Mouse (Mus musculus) heart, postnatal 14 days (tissue): ENCODE measurements around the gene Dnm3. TPM values are rescaled to one million over a fixed set of nuclear protein-coding genes. Genes with fewer than 3 reads are reported as not detected.
A peak's percentile ranks its signal among the peaks of the same experiment; 100 is the strongest.

Experiments
- DNase-seq, 2 experiments: peaks; one replicate each; pipeline ENCODE4 v3.0.0; 2021 to 2022
- intact Hi-C: fragments of 180-260 bp; cut with DNase I; formaldehyde crosslinking; loops from one replicate; pipeline ENCODE4 v1.15.1; 2025
- total RNA-seq, 2 experiments: library from RNA; stranded (reverse); gene quantifications; 2 replicates each; pipeline ENCODE4 v1.2.3; 2021

The Dnm3 gene
- total RNA-seq, 2 experiments from 2014 or later, result 11.1 to 14.9 TPM

DNA sequence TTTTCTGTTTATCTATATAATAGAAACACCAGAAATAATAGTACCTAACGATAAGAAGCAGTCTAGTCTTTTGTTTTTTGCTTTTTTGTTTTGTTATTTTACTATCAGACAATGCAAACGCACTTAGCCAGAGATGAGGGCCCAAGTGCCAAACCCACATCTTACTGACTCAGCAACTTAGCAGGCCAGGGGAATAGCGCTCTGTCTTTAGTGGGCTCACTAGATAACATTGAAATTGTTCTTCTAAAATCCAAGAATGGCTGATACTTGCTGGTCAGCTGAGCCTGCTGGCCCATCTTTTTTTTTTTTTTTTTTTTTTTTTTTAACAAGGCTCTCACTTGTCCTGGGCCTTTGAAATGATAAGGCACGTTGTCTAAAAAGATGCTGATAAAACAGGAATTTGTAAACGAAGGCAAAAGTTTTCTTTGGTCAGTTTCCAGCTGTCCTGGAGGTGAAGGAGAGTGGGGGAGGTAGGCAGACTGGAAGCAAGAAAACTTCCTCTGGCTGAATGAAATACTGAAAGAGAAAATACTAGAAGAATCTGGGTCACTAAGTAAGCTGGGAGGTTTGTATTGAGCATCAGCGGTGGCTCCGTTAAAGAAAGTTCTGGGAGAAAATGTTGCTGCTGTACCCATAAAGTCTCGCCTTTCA is 259.2 kb downstream of the Dnm3 start:
- intact Hi-C loops, result loop anchor here (5.0 kb wide), 2 partner anchors 36 to 211 kb away; no protein-coding TSS in a partner anchor
- no peak for DNase-seq

DNA sequence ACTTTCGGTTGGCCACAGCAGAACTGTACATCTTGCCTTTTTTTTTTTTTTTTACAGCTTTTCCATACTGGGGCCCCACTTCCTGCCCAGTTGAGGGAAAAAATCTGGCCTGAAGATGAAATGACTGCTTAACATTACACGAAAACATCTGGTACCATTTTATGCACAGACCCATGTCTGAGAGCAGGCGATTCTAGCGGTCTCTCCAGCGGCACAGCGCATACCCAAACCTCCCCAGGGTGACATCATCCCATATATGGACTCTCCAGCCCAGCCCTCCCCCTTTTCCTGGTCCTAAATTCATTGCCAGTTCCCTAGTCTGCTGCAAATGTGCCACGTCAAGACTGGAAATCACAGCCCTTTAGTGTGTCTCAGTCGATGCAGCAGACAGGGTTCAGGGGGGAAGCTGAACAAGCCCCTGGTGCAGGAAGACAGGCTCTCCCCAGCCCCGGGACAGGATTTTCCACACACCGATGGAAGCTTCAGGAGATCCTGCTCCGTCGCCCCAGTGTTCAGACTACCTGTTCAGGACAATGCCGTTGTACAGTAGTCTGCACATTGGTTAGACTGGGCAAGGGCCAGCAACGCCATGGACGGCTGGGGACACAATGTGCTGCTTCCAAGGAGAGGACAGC is 260.4 kb downstream of the Dnm3 start:
- intact Hi-C loops, result loop anchor here (5.0 kb wide), 2 partner anchors 35 to 210 kb away; no protein-coding TSS in a partner anchor
- DNase-seq, result peak; percentile 63 to 66

DNA sequence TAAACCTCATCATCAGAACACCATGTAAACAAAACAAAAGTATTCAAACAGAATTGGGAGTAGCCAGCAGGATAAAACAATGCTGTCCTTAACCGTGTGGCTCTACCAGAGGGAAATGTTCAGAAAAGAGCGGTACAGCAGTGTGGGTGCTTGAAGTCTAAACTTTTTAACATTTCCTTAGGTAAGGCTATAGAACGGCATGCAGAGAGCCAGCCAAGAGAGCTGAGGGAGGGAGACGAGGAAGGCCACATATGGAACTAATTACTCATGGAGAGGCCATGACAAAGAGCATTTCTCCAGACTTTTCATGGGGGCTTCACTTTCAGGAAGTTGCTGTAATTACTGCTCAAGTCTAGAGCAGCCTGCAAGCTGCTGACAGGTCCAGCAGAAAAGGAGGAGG is 261.2 kb downstream of the Dnm3 start:
- intact Hi-C loops, result loop anchor here (5.0 kb wide), 2 partner anchors 34 to 209 kb away; no protein-coding TSS in a partner anchor

DNA sequence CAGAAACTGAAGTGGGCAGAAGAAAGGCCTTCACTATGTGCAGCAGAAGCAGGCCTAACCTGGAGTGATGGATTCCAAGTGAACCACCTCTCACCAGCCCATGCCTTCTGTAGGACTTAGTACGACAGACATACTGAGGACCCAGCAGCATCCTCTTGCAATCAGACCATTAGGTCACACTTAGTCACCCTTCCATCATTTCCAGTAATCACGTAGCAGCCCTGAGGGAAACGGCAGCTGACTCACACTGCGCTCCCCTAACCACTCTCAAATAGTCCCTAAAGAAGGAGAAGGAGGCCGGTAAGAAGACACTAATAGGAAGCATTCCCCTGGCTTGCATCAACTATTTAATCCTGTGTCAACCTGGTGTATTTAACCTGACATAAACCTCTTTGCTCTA is 262.1 kb downstream of the Dnm3 start:
- no peak for DNase-seq
- intact Hi-C loops, result loop anchor here (5.0 kb wide), 2 partner anchors 33 to 208 kb away; no protein-coding TSS in a partner anchor

More for the DNA sequence above, 261.2 kb downstream of the Dnm3 start:
- peak in 1 of 2 experiments; percentile 17 for DNase-seq

DNA sequence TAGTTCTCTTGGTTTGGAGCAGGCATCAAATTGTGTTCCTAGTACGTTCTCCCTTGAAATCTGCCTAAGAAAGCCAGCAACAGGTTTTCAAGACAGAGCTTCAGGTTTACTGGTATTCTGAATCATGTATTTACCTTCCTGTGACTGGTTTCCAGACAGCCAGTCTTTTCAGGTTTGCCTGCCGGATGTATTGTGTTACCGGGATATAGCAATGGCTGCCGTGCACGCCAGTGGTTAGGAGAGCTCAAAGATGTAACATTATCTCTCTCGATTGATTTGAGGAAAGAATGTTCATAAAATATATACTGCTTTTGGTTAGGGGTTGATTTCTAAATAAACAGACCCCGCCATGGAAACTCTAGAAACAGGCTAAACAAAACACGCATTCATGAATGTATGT is 264.8 kb downstream of the Dnm3 start:
- DNase-seq, result no peak

DNA sequence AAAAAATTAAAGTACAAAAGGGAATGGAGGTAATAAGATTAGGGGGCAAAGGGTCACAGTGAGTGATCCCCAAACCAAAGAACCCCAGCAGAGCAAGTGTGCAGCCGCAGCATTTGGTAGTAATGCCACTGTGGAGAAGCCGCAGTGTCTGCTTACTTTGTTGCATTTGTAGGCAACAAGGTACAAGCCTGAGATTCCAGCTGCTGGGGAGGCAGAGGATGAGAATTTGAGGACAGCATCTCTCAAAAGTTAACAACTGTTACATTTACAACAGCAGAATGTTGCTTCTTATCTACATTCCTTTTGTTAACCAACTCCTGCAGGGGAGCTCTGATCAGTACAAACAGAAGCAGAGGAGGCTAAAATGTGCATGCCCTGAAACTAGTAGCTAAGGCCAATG is 267.3 kb downstream of the Dnm3 start:
- no peak for DNase-seq
- intact Hi-C loops, result no loop called here

More for the DNA sequence above, 264.8 kb downstream of the Dnm3 start:
- intact Hi-C loops, result no loop called here

DNA sequence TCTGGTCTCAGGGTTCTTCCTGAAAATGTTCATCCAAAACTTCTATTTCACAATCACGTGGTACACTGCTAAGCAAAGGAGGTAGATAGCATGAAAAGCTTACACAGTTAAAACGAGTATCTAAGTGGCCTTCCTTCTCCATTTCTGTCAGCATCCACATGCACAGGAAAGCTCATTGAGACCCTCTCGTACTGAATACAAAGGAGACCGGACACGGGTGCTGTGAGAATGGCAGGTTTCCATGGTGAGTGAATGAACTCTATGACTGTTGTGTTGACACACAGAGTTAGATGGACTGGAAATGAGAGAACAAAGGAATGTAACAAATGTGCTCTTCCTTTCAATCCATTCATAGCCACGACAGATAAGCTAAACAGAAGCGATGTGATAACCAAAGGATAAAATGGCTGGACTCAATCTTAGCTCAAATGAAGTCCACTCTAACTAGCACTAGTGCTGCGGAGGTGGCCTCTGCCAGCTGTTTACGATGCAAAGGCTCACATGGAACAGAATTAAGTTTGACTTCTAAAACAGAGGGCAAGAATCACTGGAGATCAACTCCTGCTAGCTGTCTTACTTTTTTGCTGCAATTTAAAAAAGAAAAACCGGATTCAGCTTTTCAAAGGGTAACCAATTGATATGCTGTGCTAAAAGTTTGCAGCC is 268.2 kb downstream of the Dnm3 start:
- intact Hi-C loops, result no loop called here
- no peak for DNase-seq

DNA sequence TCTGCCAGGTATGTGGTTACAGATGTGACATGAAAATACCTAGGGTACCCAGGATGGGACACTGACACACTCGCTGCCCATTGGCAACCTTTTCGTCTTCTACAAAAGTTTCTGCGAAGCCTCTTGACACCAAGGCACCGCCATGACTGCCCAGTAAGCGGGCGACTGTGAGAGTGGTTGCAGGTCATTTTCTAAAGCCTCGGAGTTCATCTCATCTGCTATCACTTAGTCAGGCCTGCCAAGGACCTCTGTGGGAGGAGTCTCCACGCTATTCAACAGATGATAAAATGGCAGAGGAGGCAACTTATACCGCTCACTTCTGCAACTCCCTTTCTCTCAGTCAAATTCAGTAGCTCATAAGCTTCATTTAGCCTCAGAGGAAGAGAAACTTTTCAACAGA is 268.8 kb downstream of the Dnm3 start:
- no peak for DNase-seq
- intact Hi-C loops, result no loop called here

DNA sequence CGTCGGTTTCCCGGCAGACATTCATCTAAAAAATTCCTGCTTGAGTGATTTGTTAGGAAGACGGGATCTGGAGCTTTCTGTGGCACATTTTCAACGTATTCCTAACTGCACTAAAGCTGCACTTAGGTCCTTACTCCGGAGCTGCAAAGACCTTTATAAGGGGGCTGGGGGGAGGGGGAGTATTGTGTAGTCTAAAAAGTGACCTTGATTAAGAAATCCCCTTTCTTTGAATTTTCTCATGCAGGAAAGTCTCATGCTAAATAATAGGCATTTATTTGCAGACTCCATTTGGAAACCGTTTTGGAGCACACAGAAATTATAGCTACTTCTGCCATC is 270.2 kb downstream of the Dnm3 start:
- DNase-seq, result no peak
- intact Hi-C loops, result no loop called here

DNA sequence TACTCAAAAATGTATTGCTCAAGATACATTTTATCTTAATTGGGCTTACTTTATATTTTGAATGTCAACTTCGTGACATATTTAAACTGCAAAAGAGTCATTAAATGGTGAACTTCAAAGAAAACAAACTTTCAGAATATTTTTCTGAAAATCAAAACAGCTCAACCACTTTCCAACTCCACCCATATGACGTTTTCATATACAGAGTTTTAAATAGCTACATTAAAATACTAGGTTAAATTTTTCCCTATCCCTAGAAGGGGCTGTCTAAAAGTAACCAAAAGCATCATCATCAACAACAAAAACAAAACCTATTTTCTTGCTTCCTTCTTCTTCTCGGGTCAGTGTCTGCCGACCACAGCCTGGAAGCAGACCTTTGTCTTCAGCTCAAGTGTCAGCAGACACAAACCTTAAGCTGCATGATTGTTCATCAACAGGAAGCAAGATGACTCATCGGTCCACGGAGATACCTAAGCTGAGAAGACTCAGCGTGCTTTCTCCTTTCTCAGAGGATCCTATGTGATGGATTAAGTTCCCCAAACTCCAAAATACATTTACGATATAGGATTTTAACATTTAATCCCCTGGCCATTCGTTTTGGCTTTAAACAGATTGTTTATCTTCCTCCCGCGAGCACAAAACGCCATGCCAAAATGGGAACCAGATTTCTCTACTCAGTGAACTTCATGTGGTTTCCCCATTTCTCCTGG is 270.7 kb downstream of the Dnm3 start:
- intact Hi-C loops, result no loop called here
- DNase-seq, result no peak

DNA sequence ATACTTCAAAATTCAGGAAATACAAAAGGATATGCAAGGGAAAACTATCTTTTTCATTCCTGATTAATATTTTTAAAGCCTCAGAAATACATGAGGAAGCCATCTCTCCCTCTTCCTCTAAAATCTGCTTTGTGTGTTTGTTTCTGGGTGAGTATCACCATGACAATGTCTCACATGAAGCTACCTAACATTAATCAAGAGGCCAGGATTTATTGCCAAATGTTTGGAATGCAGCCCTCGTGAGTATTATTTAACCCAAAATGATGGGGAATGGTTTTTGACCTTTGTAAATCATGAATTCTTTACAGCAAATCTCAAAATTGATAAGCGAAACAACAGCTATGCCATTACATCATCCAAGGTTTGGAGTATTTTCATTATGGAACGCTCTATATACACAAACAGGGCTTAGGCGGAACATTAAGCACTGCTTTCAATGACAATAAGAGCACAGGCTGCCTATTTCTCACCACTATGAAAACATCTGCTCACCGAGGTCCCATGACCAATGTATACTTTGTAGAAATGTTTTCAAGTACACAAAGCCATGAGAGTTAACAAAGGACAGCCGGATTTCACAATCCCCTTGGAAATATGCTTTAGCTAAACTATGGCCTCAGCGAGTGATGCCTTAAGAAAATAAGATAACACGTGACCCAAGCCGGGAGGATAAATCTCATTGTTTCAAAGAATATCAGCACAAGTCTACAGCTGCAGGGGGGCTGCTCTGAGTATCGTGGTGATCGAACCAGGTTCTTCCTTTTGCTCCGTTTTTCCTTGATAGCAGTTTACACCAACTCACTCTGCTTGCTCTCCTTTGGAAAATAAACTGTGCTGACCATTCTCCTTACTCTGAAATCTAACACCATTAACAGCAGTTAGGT is 275.1 kb downstream of the Dnm3 start:
- no peak for DNase-seq
- intact Hi-C loops, result no loop called here

DNA sequence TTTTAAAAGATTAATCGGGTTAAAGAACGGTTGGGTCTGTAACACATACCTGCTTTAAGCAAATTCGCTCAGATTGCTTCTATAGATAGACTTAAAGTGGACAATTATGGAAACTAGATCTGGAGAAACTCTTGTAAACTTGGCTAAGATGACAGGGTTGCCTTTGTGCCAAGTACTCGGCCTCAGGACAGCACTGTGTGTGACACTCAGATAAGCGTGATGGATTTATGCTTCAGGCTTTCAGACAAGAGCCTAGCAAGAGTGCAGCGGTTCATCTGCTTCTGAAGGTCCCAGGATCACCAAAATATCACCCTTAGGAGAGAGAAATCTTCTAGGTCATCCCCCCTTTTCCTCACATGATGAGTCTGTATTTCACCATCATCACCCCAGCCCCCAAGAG is 277.4 kb downstream of the Dnm3 start:
- intact Hi-C loops, result no loop called here
- DNase-seq, result no peak

DNA sequence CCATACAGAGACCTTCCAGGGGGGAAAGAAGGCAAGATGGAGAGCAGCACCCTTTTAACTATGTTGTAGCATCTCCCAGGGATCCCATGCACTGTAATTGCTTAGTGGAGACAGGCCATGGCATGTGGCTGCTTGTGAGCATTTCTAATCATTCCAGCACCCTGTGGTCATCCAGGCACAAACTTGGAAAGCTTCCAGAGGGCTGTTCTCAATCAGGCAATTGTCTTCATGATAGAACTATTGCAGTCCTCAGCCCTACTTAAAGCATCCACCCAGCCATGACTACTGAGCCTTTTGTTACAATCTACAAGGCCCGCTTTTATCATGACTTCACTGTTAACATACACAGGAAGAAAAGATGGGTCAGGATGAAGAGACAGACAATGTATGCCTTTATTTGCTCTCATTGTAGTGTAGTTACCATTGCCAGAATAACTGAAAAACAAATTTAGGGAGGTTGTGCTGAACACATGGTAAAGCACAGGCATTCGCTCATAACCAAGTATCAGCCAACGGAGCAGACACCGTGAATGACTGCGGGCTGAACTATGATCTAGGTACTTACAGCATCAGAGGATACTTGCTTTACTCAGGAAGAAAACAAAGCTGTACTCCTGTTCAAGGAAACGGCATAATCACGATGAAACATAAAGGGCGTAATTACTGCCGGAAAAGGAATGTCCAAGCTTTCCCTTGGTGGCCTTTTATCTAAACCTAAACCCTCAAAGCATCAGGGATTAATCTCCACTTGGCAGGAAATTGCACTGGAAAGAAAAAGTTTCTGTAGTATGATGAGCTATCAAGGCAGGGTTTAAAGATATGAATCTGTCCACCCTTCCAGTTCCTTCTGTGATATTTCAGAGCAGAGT is 280.8 kb downstream of the Dnm3 start:
- DNase-seq, result no peak
- intact Hi-C loops, result no loop called here

DNA sequence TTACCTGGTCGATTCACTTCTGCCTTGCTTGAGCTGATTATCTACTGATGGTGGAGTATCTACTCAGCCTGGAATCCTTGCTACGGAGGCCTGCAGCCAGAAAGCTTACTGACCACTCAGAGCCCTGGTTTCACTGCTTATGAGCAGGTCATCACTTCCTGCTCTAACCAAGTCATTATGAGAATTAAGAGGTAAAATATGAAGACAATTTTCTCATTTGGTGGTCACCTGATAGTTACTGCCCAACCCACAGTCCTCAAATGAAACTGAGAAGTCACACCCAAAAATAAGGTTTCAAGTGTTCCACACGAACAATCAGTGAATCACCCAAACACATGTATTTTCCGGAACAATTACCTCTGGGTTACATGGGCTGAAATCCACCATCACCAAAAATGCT is 289.1 kb downstream of the Dnm3 start:
- intact Hi-C loops, result no loop called here
- no peak for DNase-seq

DNA sequence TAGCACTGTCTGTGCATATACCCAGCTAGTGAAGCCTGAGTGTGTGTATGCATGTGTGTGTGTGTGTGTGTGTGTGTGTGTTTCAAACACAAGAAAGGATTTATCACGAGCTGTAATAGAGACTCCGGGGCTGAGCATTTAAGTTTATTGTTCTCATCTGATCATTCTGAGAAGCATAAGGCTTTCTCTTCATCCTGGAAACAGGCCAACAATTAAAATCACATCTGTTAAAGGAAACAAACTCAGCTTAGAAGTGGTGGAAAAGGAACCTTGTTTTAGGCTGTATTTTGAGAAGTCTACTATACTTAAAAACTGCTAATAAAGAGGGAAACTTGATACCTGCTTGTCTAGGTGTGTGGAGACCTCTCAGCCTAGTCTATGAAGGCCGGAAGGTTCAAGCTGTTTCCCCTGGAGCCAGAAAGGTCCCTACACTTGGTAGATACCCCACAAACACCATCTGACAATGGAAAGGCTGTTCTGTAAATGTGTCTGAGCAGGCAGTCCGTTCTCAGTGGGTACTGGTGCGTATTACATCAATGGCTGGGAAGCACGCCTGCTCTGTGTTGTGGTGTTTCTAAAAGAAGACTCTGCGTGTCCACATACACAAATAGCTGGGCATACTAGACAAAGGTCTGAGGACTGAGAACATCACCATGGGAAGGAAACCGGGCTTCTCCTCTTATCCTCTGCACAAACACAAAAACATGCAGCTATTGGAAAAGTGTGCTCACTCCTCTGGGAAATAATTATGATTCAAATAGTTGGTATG is 290.3 kb downstream of the Dnm3 start:
- intact Hi-C loops, result no loop called here
- DNase-seq, result peak; percentile 18 to 23

DNA sequence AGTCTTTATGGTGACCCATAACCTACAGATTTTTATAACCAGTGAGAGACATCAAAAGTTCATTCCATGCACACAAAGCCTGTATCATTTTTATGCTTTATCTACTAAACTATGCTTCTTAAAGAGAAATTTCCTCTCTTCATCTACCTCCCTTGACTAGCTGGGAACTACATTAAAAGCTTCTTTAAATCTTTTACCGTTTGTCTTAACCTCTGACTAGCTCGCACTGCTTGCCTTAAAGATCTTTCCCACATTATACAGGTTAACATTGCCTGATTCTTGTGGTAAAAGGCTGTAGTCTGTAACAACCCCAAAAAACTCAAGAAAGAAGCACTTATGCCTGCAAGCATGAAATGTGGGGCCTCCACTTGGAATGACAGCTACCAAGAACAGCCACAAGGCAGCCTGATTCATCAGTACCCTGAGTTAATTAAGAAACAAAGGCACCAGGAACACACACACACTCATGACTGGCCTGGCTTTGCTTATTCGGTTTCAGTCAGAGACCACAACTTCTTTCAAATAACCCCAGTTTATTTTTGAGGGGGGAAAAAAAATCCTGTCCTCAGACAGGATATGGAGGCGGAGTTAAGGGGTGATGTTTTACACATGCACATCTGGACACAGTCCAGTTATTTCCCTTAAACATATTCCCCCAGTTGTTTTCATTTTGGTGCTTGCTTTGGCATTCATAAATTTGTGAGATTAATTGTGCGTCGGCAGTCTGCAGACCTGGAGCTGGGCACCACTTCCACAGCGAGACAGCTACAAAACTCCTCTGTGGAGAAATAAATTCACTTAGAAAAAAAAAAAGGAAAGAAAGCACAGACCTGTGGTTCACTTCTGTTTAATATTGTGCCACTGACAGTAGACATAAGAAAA is 291.1 kb downstream of the Dnm3 start:
- DNase-seq, result no peak
- intact Hi-C loops, result no loop called here

DNA sequence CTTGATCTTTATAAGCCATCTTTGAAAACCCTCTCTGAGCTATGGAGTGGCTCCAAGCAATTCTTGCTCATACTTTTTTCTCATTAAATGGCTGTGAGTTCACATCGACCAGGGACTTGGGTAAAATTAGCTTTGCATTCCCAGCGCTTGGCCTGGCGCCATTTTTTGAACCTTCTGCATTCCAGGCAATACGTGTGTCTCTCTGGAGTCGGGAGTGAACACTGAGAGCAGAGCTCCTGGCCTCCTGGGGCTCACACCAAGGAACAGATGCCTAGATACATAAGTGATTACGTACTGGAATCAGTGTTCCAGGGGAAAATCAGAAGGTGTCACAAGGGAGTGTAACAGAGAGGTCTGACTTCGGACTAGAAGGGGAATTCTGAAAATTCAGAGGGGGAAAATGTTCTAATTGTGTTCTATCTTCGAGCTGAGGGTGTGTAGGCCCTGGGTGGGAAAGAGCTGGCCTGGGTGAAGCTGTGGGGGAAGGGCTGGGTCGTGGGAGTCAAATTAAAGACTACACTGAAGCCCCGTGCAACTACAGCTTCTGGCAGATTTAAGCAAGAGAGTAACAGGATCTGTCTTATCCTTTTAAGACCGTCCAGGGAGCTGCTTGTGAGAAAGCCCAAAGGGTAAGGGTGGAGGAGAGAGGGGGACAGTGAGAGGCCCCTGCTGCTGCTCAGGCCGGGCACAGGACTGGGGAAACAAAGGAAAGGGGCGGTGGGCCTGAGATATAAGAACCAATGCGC is 293.7 kb downstream of the Dnm3 start:
- DNase-seq, result peak; percentile 69 to 73
- intact Hi-C loops, result loop anchor here (5.0 kb wide), 1 partner anchor 33 kb away; no protein-coding TSS in a partner anchor
